Mouse (Mus musculus) urinary bladder, postnatal 36 days (tissue): ENCODE measurements around the gene Spryd3.

ENCODE experiments used
- DNase-seq, 2 experiments: peaks; one replicate each; pipeline ENCODE4 v3.0.0; 2022; ENCODE audit warnings: low spot score in 2 of 2, mixed read lengths in 1 of 2

Gene Spryd3

GRCm38 (mm10) chr15:102112827-102113226 is 23.2 kb downstream of the Spryd3 start:
- DNase-seq, result no peak

- DNase-seq, result no peak
Measured at GRCm38 (mm10) chr15:102112181-102112580, 23.9 kb downstream of the Spryd3 start.

DNA sequence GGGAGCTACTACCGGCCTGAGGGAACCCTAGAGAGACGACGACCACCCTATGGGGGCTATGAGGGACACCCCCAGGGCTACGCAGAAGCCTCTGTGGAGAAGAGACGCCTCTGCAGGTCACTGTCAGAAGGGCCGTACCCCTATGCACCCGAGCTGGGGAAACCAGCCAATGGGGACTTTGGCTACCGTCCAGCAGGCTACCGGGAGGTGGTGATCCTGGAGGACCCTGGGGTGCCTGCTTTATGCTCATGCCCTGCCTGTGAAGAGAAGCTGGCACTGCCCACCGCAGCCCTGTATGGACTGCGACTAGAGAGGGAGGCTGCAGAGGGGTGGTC is 24.6 kb downstream of the Spryd3 start:
- DNase-seq, result no peak

GRCm38 (mm10) chr15:102110701-102111494 is 25.1 kb downstream of the Spryd3 start:
- DNase-seq, result no peak

DNA sequence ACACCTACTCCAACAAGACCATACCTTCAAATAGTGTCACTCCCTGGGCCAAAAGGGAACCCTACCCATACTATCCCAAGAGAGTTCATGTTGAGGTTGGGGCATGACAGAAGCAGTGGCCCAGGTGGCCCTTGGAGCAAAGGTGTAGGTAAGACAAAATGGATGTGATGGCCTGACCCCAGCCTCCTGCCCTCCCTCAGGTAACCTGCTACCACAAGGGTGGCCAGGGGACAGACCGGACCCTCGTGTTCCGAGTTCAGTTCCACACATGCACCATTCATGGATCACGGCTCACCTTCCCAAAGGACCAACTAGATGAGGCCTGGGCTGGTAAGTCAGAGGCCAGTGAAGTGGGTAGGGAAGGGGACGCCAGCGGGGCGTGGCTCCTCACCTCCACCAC is 25.8 kb downstream of the Spryd3 start:
- DNase-seq, result no peak

DNA sequence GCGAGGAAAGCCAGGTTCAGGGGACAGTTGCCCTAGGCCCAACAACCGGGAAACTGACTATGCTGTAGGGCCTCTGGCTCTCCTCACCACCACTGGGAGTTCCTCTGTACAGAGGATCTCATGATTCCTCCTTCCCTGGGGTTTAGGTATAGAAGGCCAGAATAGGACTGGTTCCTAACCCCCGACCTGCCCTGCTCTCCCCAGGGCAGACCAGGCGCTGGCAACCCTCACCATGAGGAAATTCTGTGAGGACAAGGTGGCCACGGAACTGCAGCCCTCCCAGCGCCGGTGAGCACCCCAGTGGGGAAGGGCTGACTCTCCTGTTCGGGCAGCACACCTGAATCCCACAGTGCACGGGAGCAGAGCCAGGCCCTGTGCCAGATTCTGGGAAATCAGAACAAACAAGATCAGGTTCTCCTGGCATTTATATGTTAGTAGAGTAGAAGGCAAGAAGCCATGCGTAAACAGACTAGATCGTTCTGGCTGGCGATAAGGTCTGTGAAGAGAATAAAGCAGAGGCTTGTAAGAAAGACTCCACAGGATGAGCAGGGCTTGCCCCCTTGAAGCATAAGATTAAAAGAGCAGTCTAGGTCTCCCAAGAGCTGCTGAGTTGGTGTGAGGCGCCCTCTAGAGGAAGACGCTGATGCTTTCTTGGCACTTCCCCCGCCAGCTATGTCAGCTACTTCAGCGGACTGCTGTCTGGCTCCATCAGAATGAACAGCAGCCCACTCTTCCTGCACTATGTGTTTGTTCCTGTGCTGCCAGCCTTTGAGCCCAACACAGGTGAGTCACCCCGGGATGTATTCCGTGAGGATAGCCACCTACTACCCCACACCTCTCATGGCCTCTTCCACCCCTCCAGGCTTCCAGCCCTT is 27.1 kb downstream of the Spryd3 start:
- DNase-seq, result peak; percentile 54 to 76

GRCm38 (mm10) chr15:102107689-102108573 is 28.1 kb downstream of the Spryd3 start:
- DNase-seq, result peak in 1 of 2 experiments; percentile 59

DNA sequence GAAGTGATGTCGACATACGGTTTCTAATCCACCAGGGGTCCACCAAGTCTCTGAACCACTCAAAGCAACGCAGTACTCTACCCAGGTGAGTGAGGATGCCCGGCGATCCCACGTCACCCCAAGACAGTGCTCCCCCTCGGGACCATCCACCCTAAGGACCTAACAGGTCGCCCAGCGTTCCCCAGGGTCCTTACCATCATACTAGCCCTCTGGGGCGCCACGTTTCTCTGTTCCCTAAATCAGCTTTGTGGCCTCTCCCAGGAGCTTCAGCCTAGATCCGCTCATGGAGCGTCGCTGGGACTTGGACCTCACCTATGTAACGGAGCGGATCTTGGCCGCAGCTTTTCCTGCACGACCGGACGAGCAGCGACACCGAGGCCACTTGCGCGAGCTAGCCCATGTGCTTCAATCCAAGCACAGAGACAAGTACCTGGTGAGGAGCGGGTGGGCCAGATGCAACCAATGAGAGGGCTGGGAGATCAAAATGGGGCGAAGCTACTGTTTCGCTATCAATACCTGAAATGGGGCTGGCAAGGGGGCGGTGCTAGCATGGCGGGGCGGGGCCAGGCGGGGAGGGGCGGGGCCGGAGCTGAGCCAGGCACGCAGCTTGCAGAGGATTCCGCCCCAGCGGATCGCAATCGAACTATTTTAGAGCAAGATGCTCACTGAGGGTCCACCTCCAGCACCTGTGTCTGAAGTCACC is 29.1 kb downstream of the Spryd3 start:
- DNase-seq, result no peak

- DNase-seq, result no peak
Measured at GRCm38 (mm10) chr15:102105764-102106730, 30.0 kb downstream of the Spryd3 start.

GRCm38 (mm10) chr15:102105360-102105759 is 30.7 kb downstream of the Spryd3 start:
- peak; percentile 68 to 84 for DNase-seq

- DNase-seq, result peak; percentile 63 to 90
Measured at GRCm38 (mm10) chr15:102103947-102104555, 32.0 kb downstream of the Spryd3 start.

- DNase-seq, result no peak
Measured at GRCm38 (mm10) chr15:102103371-102103946, 32.6 kb downstream of the Spryd3 start.

- peak in 1 of 2 experiments; percentile 70 for DNase-seq
Measured at GRCm38 (mm10) chr15:102102548-102103121, 33.4 kb downstream of the Spryd3 start.

GRCm38 (mm10) chr15:102101672-102102541 is 34.1 kb downstream of the Spryd3 start:
- no peak for DNase-seq

GRCm38 (mm10) chr15:102100996-102101671 is 34.9 kb downstream of the Spryd3 start:
- DNase-seq, result no peak

GRCm38 (mm10) chr15:102100161-102100981 is 35.7 kb downstream of the Spryd3 start, which contains the start of gene Tns2:
TSS of gene Tns2 (plus strand) at chr15:102100413.
- peak; percentile 77 to 91 for DNase-seq
